Mouse (Mus musculus) embryonic fibroblast, embryonic 13.5 days (primary cell): ENCODE data around the gene Washc3. TPM values are rescaled to one million over a fixed set of nuclear protein-coding genes. Genes with fewer than 3 reads are reported as not detected.

Experiments
- H3K27ac ChIP-seq: 2 replicates; pipeline ENCODE4 v1.5.1; 2012; ENCODE audit warnings: low read length, control low read depth, inconsistent platforms; ENCODE audit not compliant: insufficient read depth
- H3K4me1 ChIP-seq: 2 replicates; pipeline ENCODE4 v1.6.1; 2011; ENCODE audit warnings: low read length; ENCODE audit not compliant: control insufficient read depth, insufficient read depth
- H3K4me3 ChIP-seq: 2 replicates; pipeline ENCODE4 v1.5.1; 2011; ENCODE audit warnings: mild to moderate bottlenecking, control low read depth, low read length; ENCODE audit not compliant: insufficient read depth
- CTCF ChIP-seq: IDR thresholded peaks from 2 replicates; pipeline ENCODE4 v1.5.1; 2011; ENCODE audit warnings: mild to moderate bottlenecking, control low read depth, low read length, moderate library complexity, borderline replicate concordance; ENCODE audit not compliant: insufficient read depth
- POLR2A ChIP-seq: IDR thresholded peaks from 2 replicates; pipeline ENCODE4 v1.6.1; 2011; ENCODE audit warnings: low read depth, mild to moderate bottlenecking, control low read depth, low read length, moderate library complexity
- polyA plus RNA-seq: library from polyadenylated mRNA; stranded (reverse); fragments of >200 nt; gene quantifications from 2 replicates; pipeline ENCODE4 v1.2.4, GENCODE M21; 2011; ENCODE audit warnings: low read depth; ENCODE audit not compliant: missing spikeins, insufficient read length

Washc3 gene
- 55.5 and 63.0 TPM in 2 replicates for polyA plus RNA-seq

GRCm38 (mm10) chr10:88200951-88201638 lies at the start of gene Washc3:
Gene Washc3 (plus strand): TSS chr10:88201093.
- H3K27ac ChIP-seq: peak within 1 kb of the TSS; percentile 1; the same call in 1 of the 2 replicates
- peaks cover 2% of the 10 kb centered on the region; the same call in 1 of the 2 replicates for H3K4me1 ChIP-seq
- H3K4me3 ChIP-seq: peak within 1 kb of the TSS; percentile 42
- peak; percentile 87 for TF ChIP-seq POLR2A
- no peak for TF ChIP-seq CTCF

- Histone ChIP-seq H3K27ac (no peak overlapping the region), H3K4me3 (no peak overlapping the region), H3K4me1 (peaks cover 9% of the 10 kb centered on the region)
- TF ChIP-seq CTCF (no peak), POLR2A (no peak)
Observed at GRCm38 (mm10) chr10:88151658-88152057, 49.2 kb upstream of the Washc3 start.

GRCm38 (mm10) chr10:88162096-88162495 lies 38.8 kb upstream of the Washc3 start:
- Histone ChIP-seq H3K4me3 (no peak overlapping the region), H3K27ac (no peak overlapping the region), H3K4me1 (no peaks in the 10 kb centered on the region)
- TF ChIP-seq POLR2A (no peak), CTCF (no peak)

GRCm38 (mm10) chr10:88162676-88163075 lies 38.2 kb upstream of the Washc3 start:
- Histone ChIP-seq H3K4me3 (no peak overlapping the region), H3K4me1 (no peaks in the 10 kb centered on the region), H3K27ac (no peak overlapping the region)
- TF ChIP-seq CTCF (no peak), POLR2A (no peak)

GRCm38 (mm10) chr10:88166158-88166557 lies 34.7 kb upstream of the Washc3 start:
- no peaks in the 10 kb centered on the region for H3K4me1 ChIP-seq
- no peak for TF ChIP-seq CTCF
- TF ChIP-seq POLR2A: no peak
- H3K4me3 ChIP-seq: no peak overlapping the region
- no peak overlapping the region for H3K27ac ChIP-seq

GRCm38 (mm10) chr10:88167438-88168077 lies 33.3 kb upstream of the Washc3 start:
- TF ChIP-seq CTCF (no peak), POLR2A (no peak)
- Histone ChIP-seq H3K27ac (no peak overlapping the region), H3K4me1 (no peaks in the 10 kb centered on the region), H3K4me3 (no peak overlapping the region)

- H3K27ac ChIP-seq: no peak overlapping the region
- no peak overlapping the region for H3K4me3 ChIP-seq
- no peaks in the 10 kb centered on the region for H3K4me1 ChIP-seq
- TF ChIP-seq POLR2A (no peak), CTCF (no peak)
Observed at GRCm38 (mm10) chr10:88200541-88200940, 352 bp upstream of the Washc3 start.

- Histone ChIP-seq H3K27ac (peak overlapping the region; percentile 1; the same call in 1 of the 2 replicates), H3K4me3 (peak overlapping the region; percentile 42), H3K4me1 (peaks cover 2% of the 10 kb centered on the region; the same call in 1 of the 2 replicates)
- no peak for TF ChIP-seq CTCF
- TF ChIP-seq POLR2A: no peak
Observed at GRCm38 (mm10) chr10:88201650-88202049, 757 bp downstream of the Washc3 start.

GRCm38 (mm10) chr10:88202581-88202980 lies 1.7 kb downstream of the Washc3 start:
- Histone ChIP-seq H3K4me3 (no peak overlapping the region), H3K4me1 (peaks cover 2% of the 10 kb centered on the region; the same call in 1 of the 2 replicates), H3K27ac (no peak overlapping the region)
- TF ChIP-seq CTCF (no peak), POLR2A (no peak)

- Histone ChIP-seq H3K27ac (no peak overlapping the region), H3K4me3 (no peak overlapping the region), H3K4me1 (peaks cover 2% of the 10 kb centered on the region; the same call in 1 of the 2 replicates)
- TF ChIP-seq CTCF (no peak), POLR2A (no peak)
Observed at GRCm38 (mm10) chr10:88203236-88203635, 2.3 kb downstream of the Washc3 start.
